Mouse (Mus musculus) splenic B cell, adult 2 months (primary cell): Measurements from ENCODE around the gene Nop2.

Experiments
- DNase-seq: peaks from one replicate; pipeline ENCODE4 v3.0.0-alpha.2; 2011; ENCODE audit warnings: low read depth, low spot score
- H3K27me3 ChIP-seq: 2 replicates; pipeline ENCODE4 v1.6.1; 2012; ENCODE audit warnings: mild to moderate bottlenecking, low read length, moderate library complexity, mixed read lengths; ENCODE audit not compliant: control insufficient read depth, poor library complexity, insufficient read depth, severe bottlenecking
- H3K36me3 ChIP-seq: 2 replicates; pipeline ENCODE4 v1.6.1; 2012; ENCODE audit warnings: mild to moderate bottlenecking, low read length, moderate library complexity, mixed read lengths; ENCODE audit not compliant: control insufficient read depth, poor library complexity, insufficient read depth, severe bottlenecking

Gene Nop2

DNA sequence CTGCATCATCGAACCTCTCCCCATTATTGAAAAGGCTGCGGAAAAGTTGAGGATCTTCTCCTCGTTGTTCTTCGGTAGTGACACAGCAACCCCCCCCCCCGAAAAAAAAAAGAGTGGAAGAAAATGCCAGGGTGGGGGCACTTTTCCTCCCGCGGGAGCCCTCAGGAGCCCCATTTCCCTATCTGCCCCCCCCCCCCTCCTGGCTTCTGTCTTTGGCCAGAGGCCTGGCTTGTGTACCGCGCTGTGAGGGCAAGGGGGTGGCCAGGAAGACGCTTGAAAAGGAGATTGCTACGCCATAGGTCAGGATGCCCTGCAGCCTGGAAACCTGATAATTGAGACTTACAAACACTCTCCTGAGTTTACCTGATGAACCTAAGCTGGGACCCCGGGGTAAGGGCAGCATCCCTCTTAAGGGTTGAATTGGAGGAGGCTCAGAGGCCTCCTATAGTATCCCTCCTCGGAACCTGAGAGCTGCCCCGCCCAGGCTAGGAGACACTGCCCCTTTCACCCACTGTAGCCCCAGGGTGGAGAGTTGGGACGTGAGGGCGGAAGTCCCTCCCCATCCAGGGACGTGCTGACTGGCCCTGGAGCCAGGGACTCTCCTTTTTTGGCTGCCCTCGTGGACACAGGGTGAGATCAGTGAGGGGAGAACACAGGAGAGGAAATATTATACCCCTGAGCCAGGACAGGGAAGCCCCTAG is 34.5 kb downstream of the Nop2 start, which contains the start of gene Gapdh:
Gene Gapdh, minus strand, starts transcription at position 417 of the 701 bp plus-strand sequence.
- H3K27me3 ChIP-seq, result no peaks in the 10 kb centered on the region
- 0 out of 2 replicates have a peak, but pooled peaks cover 2% of the 10 kb centered on the region for H3K36me3 ChIP-seq
- DNase-seq, result peak; percentile 20

DNA sequence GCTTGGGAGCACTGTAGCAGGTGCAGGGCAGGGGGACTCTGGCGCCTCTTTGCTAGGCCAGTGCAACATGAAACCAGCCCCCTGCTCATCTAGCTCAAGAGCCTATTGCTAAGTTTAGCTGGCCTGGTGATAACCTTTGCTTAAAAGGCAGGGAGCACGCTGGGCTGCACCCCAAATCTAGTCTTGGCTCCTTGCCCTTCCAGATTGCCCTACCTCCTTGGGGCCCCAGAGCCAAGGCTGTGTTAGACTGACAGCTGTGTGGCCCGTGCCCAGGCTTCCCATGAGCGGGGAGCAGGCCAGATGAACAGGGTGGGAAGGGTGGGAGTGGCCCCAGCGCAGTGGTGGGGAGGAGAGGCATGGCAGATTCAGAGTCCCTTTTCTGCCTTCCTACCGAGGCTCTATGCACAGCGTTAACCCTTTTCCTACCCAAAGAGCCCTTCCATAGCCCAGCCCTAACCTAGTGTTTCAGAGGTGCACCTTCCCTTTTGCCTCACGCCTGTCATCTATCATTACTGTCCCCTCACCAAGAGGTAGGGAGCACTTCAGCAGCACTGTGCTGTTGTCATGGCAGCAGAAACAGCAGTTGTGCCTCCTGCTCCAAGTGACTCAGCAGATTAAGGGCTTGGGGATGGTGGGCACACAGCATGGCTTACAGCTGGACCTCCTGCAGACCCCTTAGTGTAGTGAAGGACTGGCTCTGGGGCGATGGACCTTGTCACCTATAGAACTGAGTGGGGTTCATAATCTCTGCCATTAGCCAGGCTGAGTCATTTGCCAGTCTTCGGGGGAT is 35.3 kb downstream of the Nop2 start:
- H3K27me3 ChIP-seq, result no peaks in the 10 kb centered on the region
- DNase-seq, result no peak
- 0 out of 2 replicates have a peak, but pooled peaks cover 2% of the 10 kb centered on the region for H3K36me3 ChIP-seq

DNA sequence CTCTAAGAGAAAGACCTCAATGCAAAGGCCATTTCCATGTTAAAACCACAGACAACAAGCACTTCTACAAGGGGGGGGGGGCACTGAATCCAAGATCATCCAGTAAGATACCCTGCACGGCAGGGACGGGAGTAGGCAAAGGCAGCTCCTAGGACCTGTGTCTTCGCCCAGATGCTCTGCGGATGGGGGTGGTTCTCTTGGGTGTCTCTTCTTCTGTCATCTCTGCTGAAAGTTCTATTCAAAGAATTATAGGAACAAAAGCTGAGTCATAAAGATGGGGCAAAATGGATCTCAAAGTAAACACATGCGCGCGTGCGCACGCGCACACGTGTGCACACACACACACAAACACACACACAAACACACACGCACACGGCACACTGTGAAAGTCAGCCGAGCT is 36.4 kb downstream of the Nop2 start:
- Histone ChIP-seq H3K36me3 (0 out of 2 replicates have a peak, but pooled peaks cover 2% of the 10 kb centered on the region), H3K27me3 (no peaks in the 10 kb centered on the region)
- DNase-seq, result no peak

DNA sequence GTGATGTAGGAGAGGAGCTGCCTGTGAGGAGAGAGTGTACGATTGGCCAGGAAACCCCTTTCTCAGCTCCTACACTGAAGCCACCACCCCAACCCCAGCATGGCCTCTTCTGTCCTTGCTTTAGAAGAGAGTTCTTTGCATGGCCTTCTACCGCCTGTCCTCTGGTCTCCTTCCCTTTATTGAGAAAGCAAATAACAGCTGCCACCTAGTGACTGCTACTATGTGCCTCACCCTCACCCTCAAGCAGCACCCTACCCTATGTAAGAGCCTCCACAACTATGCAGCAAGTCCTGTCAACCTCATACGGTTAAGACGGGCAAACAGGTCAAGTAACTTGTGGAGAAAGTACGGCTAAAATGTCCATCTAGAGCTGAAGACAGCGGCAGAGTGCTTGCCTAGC is 38.5 kb downstream of the Nop2 start:
- peaks cover 2% of the 10 kb centered on the region; the same call in 1 of the 2 replicates for H3K36me3 ChIP-seq
- H3K27me3 ChIP-seq, result no peaks in the 10 kb centered on the region
- DNase-seq, result no peak

DNA sequence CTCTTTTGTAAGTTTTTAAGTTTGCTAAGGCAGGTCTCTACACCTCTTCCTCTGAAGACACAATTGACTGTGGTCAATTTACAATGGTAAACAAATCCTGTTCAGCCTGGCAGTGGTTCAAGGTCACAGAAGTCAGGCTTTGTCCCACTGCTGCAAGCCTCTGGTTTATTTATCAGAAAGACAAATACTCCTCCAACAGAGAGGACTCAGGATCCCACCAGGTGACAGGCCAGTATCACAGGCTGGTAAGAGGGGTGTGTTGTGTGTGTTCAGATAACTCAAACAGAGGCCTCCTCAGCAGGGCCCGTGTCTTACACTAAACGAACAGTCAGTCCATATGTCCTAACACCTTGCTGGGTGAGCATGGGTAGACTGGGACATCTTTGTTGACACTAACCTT is 40.8 kb downstream of the Nop2 start:
- H3K27me3 ChIP-seq, result no peaks in the 10 kb centered on the region
- no peak for DNase-seq
- H3K36me3 ChIP-seq, result peaks cover 2% of the 10 kb centered on the region

DNA sequence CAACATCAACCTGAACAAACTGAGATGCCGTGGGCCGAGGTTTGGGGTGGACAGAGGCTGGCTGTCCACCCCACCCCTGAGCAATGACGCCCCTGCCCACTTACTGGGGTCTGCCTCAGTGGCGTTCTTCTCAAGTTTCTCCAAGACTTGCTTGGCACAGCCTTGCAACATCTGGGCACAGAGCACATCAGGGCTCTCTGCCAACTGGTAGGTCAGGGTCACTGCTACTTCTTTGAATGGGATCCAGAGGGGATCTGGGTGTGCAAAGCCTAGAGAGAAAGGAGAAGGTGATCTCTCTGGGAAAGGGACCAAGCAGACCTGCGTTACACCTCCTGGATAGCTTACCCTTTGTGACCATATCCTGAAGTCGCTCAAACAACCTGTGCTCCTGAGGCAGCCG is 41.5 kb downstream of the Nop2 start:
- peaks cover 2% of the 10 kb centered on the region for H3K36me3 ChIP-seq
- no peak for DNase-seq
- no peaks in the 10 kb centered on the region for H3K27me3 ChIP-seq

DNA sequence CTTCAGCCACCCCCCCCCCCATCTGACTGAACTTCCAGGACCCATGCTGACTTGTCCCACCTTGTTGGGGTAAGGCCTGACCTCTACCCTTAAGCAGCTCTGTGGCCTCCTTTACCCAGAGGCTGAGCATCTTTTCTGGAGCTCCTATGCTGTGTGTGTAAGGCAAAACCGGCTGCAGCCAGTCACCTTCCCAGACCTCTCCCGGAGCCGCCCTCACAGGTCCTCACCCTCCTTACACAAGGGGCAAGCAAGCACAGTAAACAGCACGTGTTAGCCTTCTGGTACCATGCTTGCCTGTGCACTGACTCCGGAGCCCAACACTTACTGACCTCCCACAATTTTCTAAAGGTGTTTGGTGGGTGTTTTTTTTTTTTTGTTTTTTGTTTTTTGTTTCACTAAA is 43.8 kb downstream of the Nop2 start:
- H3K36me3 ChIP-seq, result no peaks in the 10 kb centered on the region; the same call in none of the 2 replicates
- no peaks in the 10 kb centered on the region for H3K27me3 ChIP-seq
- no peak for DNase-seq

DNA sequence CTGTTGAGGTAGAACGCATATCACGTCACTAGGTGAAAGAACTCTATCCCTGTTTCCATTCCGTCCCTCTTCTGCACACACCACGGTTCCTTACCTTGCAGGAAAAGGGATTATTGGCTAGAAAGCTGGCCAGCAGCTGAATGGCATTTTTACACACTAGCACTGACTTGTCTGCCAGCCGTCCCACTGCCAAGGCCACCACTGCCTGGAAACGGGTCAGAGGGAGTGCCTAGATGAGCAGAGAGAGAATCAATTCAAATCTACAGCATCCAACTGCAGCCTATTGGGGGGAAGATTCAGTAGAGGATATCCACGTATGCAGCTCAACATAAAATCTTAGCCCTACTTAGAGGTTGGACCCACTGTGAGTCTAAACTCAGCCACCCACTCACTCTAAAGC is 47.9 kb downstream of the Nop2 start:
- no peak for DNase-seq
- Histone ChIP-seq H3K27me3 (no peaks in the 10 kb centered on the region), H3K36me3 (peaks cover 7% of the 10 kb centered on the region)

DNA sequence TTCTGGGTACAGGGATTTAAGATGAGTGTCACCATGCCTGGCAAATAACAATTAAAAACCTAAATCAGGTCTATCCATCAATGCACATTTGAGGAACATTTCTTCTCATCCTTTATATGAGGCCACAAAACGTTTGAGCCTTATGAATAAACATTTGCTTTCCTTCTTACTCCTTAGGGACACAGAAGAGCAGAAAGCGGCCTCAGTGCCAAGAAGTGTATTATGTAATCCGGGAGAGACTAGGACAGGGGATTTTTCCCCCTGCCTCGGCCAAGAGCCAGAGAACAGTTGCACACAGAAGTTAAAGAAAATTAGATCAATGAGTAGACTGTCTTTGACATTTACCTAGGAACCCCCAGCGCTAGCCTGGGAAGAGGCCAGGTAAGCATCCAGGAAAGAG is 50.4 kb downstream of the Nop2 start:
- H3K27me3 ChIP-seq, result no peaks in the 10 kb centered on the region

DNA sequence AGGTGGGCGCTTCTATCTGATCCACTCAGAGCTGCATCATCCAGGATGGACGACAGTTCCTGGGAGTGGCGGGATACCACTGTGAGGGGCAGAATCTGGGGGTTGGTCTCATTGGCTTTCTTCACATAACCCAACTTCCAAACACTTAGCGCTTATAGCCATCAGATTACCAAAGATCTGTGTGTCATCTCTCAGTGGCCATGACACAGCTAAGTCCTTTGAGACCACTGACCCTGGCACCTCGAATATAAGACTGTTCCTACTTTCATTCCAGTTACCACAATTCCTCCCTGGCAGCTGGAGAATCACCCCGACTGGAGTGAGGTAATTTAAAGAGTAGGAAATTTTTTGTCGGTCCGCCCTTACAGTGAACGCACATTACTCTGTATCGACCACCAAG is 54.5 kb downstream of the Nop2 start:
- H3K27me3 ChIP-seq, result no peaks in the 10 kb centered on the region
- H3K36me3 ChIP-seq, result peaks cover 8% of the 10 kb centered on the region
- no peak for DNase-seq

More for the DNA sequence above, 50.4 kb downstream of the Nop2 start:
- peaks cover 10% of the 10 kb centered on the region for H3K36me3 ChIP-seq
- no peak for DNase-seq

DNA sequence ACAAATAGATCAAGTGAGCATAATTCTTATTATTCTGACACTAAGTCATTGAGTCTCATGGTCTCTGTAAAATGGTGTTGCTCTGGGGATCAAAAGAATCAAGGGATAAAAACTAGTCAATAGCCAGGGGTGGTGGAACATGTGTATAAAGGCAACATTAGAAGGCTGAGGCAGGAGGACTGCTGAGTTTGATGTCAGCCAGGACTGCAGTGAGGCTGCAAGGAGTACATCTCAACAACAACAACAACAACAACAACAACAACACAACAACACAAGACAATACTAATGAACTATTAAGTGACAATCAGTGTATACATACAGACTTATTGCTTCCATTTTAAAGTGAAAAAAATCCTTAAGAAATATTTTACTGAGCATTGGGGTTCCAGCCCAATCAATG is 59.1 kb downstream of the Nop2 start:
- DNase-seq, result no peak
- Histone ChIP-seq H3K36me3 (peaks cover 3% of the 10 kb centered on the region), H3K27me3 (no peaks in the 10 kb centered on the region)

DNA sequence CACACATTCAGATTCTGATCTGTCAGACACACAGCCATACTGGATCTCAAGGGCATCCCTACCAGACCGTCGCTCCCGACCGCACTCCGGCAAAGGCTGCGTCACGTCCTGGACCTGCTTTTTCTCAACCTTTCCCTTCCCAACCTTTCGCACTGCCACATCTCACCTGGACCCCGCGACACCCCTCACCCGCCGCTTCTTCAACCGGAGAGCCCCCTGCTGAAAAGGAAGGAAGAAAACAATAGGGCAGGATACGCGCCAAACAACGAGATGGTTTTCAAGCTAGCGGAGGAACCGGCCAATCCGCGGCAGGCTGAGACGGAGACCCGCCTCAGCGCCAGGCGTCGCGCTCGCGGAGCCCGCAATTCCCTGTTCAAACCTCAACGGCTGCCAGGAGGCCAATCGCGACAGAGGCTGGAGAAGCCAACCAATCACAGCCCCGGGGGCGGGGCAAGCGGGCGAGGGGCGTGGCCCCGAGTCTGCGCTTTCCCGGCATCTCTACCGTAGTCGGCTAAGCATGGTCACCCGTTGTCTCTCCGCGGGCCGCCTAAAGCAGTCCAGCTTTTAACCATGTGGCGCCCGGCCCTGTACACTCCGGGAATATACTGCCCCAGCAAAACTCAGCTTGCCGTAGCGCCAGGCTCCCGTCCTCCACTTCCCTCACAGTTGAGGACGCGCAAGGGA is 59.8 kb downstream of the Nop2 start, which contains the start of the genes Ncapd2 and Mrpl51:
Gene Ncapd2, minus strand, starts transcription at position 370 of the 684 bp plus-strand sequence.
Gene Mrpl51, plus strand, starts transcription at position 470 of the 684 bp plus-strand sequence.
- Histone ChIP-seq H3K36me3 (peaks cover 3% of the 10 kb centered on the region; the same call in 1 of the 2 replicates), H3K27me3 (no peaks in the 10 kb centered on the region)
- peak; percentile 97 for DNase-seq

DNA sequence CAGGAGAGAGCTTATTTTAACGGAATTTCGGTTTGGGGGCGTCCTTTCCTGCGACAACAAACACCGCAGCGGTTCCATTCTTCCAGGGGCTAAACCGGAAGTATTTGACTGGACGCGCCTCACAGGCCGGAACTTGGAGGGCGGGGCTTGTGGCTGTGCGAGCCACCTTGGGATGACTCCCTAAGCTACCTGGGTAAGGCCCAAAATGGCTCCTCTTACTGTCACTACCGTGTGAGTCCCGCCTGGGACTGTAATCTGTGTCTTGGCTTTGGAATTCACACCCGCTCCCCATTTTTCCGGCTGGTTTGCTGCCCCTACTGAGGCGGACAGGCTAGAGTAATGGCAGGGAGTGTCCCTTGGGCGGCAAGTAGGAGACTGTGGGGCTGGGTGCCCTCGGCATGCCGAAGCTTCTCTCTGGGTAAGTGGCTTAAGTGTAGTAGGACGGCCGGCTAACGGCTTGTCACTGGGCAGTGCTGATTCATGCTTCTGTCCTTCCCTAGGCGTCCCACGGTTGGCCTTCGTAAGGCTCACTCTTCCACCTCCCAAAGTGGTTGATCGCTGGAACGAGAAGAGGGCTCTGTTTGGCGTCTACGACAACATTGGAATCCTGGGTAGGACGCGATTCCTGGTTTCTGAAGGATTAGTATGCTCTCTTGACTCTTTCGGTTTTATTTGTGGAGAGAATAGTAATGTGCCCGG is 60.5 kb downstream of the Nop2 start:
- peaks cover 3% of the 10 kb centered on the region; the same call in 1 of the 2 replicates for H3K36me3 ChIP-seq
- peak; percentile 94 for DNase-seq
- H3K27me3 ChIP-seq, result no peaks in the 10 kb centered on the region

DNA sequence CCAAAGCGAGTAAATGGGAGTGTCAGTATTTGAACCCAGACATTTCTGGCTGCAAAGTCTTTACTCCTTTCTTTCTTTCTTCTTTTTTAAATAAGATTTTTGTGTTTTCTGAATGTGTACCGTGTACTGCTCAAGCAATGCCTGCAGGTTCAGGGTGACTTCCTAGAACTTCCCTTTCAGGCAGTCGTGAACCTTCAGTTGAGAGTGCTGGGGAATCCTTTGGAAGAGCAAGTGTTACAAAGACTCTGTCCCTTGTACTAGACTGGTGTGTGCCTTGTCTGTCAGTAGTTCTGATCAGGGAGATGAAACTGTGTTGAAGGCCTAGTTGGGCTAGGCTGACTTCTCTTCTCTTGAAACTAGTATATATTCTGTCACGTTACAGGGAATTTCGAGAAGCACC is 61.1 kb downstream of the Nop2 start:
- no peak for DNase-seq
- H3K36me3 ChIP-seq, result peaks cover 3% of the 10 kb centered on the region; the same call in 1 of the 2 replicates
- H3K27me3 ChIP-seq, result no peaks in the 10 kb centered on the region
